Mouse (Mus musculus): Measurements from ENCODE around the gene Snrpb2. TPM values are rescaled to one million over a fixed set of nuclear protein-coding genes. Genes with fewer than 3 reads are reported as not detected.

Snrpb2 gene
- total RNA-seq (2021), result 10 to 100 TPM; 16.0 to 20.4 TPM
- long read RNA-seq, experiment 1, transcript Snrpb2-201 (7 exons, 2,061 nt), result major isoform, 5 of 5 reads
- long read RNA-seq, experiment 1, partial matches to known transcripts, result 0 of 5 reads
- long read RNA-seq, experiment 1, other reads (novel, unspliced or antisense), result 0 of 5 reads
- long read RNA-seq, experiment 2, transcript Snrpb2-201 (7 exons, 2,061 nt), result major isoform, 8 of 10 reads
- long read RNA-seq, experiment 2, partial matches to known transcripts, result 2 of 10 reads
- long read RNA-seq, experiment 2, other reads (novel, unspliced or antisense), result 0 of 10 reads

DNA sequence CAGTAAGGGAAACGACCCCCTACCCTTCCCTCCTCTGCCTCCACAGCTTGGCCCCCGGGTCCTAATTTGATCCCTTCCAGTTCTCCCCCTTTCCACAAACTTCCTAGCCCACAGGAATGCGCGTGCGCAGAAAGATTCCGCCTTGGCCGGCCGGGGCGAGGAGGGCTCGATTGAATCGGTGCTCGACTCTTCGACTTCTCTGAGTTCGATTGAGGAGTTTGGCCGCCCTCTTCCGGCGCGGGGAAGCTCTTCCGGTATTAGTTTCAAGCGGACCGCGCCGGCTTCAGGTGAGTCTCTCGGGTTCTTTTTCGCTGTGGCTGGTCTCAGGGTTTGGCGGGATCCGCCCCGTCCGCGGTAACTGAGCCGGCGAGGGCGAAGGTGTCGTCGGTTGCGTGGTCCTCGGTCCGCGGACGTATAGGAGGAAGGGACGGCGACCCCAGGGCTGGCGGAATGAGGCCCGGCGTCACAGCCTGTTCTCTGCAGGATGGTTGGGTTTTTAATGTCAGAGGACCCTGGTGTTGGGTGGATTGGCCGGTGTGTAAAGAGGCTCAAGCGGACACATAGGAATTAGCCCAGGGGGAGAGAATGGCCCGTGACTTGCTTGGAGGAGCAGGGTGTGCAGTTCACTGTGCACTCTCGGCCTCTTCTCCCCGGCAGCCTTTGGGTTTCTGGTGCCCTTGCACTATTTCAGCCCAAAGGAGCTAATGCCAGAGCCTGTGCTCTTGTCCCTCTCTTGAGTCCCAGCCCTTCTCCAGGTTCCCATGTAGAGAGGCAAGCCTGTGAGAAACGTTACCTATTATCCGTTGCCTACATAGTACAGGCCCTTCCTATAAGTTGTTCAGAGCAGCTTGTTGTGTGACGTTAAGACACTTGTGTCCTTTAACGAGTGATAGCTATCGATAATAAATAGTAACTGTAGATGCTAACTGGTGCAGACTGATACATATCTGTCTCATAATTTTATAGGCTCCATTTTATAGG lies at the start of gene Snrpb2:
Gene Snrpb2, plus strand, starts transcription at position 228 of the 981 bp plus-strand sequence.
- peak; percentile 93 for DNase-seq
- 0 out of 2 replicates have a peak, but pooled peaks have one; percentile 16 for TF ChIP-seq CTCF (IDR thresholded peaks at IDR 0.05)
- intact Hi-C loops (cut with DNase I), result loop anchor here (5.0 kb wide), 1 partner anchor 156 kb away; no protein-coding TSS in a partner anchor
- peak within 1 kb of the TSS; percentile 80 for H3K4me3 ChIP-seq
- H3K27ac ChIP-seq, result peak within 1 kb of the TSS; percentile 93

DNA sequence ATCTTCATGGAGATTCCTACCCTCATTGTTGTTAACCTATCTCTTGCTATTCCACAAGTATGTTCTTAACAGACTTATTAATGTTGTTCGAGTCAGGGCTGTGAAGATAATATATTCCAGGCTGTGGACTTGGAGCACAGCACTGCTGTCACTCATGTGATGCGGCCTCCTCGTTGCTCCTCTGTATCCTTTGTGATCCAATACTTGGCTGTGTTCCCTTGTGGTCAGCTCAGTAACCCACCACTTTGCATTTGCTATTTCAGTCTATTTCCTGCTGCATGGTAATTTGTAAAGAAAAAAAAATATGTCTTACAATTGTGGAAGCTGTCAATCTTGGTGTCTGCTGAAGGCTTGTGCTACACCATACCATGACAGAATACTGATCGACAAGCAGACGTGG lies 49.8 kb upstream of the Snrpb2 start:
- Histone ChIP-seq H3K27ac (no peak overlapping the region), H3K4me3 (no peak overlapping the region)
- TF ChIP-seq CTCF (IDR thresholded peaks at IDR 0.05), result no peak
- no peak for DNase-seq
- intact Hi-C loops (cut with DNase I), result no loop called here

DNA sequence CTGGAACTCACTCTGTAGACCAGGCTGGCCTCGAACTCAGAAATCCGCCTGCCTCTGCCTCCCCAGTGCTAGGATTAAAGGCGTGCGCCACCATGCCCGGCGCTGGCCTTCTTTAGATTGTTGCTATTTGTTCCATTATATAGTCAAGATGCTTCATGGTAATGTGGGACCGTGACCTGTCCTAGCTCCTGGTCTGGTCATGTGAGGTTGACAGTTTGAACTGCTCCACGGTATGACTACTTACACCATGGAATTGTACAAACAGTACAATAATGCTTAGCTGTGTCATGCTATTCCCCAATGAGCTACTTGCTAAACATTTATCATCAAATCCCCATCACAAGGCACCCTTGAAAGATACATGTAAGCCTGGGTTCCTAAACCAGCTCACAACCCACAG lies 44.8 kb upstream of the Snrpb2 start:
- H3K4me3 ChIP-seq, result no peak overlapping the region
- no peak for DNase-seq
- TF ChIP-seq CTCF (IDR thresholded peaks at IDR 0.05), result no peak
- intact Hi-C loops (cut with DNase I), result no loop called here
- no peak overlapping the region for H3K27ac ChIP-seq

DNA sequence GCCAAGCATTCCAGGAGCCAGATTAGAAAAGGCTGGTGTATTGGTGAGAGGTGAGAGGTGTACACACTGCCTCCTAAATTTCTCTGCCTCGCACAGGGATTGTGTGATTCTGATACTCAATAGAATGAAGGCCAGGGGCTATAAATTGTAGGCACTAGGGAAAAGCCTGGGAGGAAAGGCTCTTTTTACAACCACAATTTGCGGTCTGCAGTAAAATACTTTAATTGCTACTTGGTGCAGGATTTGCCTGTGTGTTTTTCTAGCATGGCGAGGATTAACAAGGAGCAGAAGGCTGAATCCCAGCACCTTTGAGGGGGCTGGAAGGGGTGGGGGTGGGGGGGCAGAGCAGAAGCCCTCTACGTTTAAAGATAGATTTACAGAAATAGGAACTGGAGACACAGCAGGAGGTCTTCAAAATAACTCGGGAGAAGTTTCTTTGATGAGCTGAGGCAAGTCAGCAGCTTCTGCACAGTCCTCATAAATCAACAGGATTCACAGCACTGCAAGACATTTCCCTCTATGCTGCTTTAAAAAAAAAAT lies 44.2 kb upstream of the Snrpb2 start:
- no peak overlapping the region for H3K4me3 ChIP-seq
- no peak for TF ChIP-seq CTCF (IDR thresholded peaks at IDR 0.05)
- no peak for DNase-seq
- no peak overlapping the region for H3K27ac ChIP-seq
- intact Hi-C loops (cut with DNase I), result no loop called here

DNA sequence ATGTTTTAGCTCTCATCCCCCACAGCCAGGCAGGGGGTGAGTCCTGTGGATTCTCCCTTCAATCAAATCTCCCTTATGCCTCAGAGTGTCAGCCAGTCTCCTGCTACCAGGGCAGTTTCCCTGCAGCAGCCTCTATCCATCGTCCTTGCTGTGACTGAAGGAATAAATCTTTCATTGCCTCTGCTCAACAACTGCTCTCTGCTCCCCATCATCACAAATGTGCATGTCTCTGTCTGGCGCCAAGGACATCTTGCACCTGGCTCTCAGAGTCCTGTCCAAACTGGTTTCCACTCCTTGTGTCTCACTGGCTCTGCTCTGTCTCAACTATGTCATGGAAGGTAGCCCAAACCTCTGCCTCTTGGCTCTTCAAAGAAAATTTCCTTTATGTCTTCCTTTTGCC lies 43.1 kb upstream of the Snrpb2 start:
- no peak for DNase-seq
- intact Hi-C loops (cut with DNase I), result no loop called here
- Histone ChIP-seq H3K27ac (no peak overlapping the region), H3K4me3 (no peak overlapping the region)
- TF ChIP-seq CTCF (IDR thresholded peaks at IDR 0.05), result no peak

DNA sequence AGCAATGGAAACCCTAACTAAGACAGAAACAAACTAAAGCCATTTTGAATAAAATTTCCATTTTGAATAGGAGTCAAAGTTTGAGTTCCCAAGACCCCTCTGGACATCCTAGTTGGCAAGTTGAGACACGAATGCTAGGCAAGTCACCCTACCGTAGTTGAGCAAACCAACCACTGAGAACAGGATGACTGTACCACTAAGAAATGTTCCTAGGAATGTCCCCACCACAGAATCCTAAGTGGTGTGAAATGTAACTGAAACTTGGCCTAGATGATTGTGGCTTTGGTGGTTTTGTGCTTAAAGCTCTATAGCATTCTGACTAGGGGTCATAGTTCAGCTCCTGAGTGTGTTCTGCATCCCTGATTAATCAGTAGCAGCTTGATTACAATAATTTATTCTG lies 39.5 kb upstream of the Snrpb2 start:
- TF ChIP-seq CTCF (IDR thresholded peaks at IDR 0.05), result no peak
- Histone ChIP-seq H3K4me3 (no peak overlapping the region), H3K27ac (no peak overlapping the region)
- no peak for DNase-seq
- intact Hi-C loops (cut with DNase I), result no loop called here

DNA sequence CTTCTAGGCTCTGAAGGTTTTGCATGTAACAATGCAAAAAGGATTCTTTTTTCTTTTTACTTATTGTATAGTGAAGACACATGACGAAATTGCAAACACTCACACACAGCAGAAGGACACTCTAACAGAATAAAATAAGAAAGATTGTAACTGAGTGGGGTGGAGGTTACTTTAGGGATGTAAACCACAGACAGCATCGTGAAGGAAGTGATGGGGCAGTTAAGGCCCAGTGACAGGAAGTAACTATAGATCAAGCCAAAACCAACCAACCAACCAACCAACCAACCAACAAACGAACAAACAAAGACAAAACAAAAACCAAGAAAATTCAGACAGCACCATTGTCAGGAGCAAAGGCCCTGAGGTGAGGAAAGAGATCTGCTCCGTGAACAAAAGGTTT lies 38.6 kb upstream of the Snrpb2 start:
- H3K4me3 ChIP-seq, result no peak overlapping the region
- intact Hi-C loops (cut with DNase I), result no loop called here

DNA sequence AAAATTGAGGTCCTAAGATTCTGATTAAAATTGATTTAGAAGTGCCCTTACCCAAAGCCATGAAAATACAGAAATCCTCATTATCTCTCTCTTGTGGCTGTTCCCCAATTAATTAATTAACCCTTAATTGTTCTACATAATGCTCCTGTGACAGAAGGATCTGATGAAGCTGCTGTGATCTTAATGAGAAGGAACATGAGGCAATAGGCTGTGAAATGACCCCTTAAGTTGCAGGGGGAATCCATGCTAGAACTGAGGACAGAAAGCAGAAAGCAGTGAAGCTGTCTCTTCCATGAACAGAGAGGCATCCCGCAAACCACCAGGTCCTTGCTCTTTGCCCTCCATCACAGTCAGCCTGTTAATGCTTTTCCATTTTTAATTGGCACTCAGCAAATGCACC lies 31.6 kb upstream of the Snrpb2 start:
- TF ChIP-seq CTCF (IDR thresholded peaks at IDR 0.05), result no peak
- DNase-seq, result no peak
- intact Hi-C loops (cut with DNase I), result no loop called here
- no peak overlapping the region for H3K4me3 ChIP-seq
- no peak overlapping the region for H3K27ac ChIP-seq

More for the DNA sequence above, 38.6 kb upstream of the Snrpb2 start:
- no peak for TF ChIP-seq CTCF (IDR thresholded peaks at IDR 0.05)
- no peak for DNase-seq
- no peak overlapping the region for H3K27ac ChIP-seq

DNA sequence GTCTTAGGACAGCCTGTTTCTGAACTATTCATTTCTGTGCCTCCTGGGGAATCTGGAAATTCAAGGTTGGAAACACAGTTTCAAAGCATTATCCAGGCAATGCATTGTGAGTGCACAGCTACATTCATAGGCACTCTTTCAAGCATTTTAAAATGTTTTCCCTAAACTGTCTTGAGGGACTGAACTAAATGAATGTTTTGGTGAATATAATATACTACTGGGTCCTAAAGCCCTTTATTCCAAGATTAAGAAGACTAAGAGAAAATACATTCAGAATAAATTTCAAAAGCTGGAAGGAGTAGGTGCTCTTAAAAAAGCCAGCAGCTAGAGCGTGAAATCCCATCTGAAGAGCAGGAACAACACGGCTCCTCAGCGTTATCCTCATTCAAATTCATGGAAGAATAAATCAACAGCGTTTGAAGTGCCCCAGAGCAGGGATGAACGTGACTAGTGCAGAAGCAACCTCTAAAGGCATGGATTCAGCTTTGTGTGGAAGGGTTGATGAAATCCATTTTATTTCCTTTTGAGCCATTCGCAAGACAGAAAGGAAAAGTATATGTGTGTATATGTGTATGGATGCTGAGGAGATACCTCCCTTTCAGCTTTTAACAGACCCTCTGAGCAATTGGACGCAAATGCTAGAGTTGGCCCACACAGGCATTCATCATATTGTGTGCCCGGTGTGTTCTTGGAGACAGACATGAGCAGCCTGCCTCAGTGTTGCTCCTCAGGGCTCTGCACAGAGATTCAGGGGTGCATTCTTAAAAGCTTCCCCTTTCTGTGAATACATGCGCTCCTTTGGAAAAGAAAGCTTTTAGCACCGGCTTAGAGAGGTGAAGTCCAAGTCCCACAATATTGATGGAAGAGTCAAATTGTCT lies 30.2 kb upstream of the Snrpb2 start:
- H3K4me3 ChIP-seq, result no peak overlapping the region
- no peak for DNase-seq
- no peak overlapping the region for H3K27ac ChIP-seq
- intact Hi-C loops (cut with DNase I), result no loop called here
- TF ChIP-seq CTCF (IDR thresholded peaks at IDR 0.05), result no peak

DNA sequence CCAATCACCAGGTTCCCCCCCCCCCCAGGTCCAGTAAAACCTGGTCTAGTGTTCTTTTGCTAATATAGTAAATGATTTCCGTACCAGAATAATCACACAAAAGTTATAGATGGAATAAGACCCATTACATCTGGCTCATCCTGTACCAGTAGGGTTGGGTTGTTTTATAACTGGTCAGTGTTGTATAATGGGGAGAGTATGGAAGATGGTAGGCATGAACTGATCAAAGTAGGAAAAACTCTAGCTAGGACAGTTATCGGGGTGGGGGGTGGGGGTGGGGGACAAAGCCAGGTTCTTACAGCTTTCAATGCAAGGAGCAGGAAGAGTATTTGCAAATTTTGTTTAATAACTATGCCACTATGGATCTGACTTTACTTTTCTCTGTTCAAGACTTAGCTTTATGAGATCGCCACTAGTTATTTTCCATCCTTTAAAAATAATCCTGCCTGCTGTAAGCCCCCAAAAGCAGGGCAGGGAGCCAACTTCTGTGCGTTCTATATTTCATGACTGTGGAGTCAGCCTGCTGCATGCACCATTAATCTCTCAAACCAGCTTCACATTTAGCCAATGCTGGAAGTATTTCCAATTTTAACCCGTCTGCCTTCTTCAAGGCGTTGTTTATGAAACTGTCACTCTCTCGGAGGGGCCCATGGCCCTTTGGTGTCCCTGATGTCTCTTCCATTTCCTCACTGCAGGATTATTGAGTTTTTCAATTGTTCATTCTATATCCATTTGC lies 28.3 kb upstream of the Snrpb2 start:
- DNase-seq, result no peak
- intact Hi-C loops (cut with DNase I), result no loop called here
- TF ChIP-seq CTCF (IDR thresholded peaks at IDR 0.05), result no peak
- Histone ChIP-seq H3K27ac (no peak overlapping the region), H3K4me3 (no peak overlapping the region)

DNA sequence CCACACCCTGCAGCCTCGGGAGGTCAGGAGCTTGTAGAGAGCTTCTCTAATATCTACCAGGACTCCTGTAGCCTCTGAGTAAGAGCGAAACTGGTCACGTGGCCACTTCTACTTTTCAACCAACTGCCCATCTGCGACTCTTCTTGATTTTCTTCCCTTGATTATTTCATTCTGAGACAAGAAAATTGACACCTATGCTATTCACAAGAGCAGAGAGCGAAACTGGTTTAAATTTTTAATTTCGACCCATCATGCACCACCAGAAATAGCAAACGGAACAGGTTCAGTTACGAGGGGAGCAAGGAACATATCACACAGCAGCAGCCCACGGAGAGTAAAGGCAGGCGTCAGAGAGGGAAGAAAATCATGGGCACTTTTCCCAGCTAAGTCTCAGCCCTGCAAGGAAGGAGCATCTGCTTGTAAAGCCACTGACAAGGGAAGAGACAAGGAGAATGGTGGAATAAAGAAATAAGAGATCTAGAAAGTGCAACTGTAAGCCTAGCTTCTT lies 27.7 kb upstream of the Snrpb2 start:
- TF ChIP-seq CTCF (IDR thresholded peaks at IDR 0.05), result no peak
- H3K4me3 ChIP-seq, result no peak overlapping the region
- intact Hi-C loops (cut with DNase I), result no loop called here
- H3K27ac ChIP-seq, result no peak overlapping the region
- DNase-seq, result no peak

Data from gastrocnemius, adult 2 months (tissue).